Mouse (Mus musculus) liver, embryonic 12.5 days (tissue): Measurements from ENCODE around the gene Smoc1. TPM values are rescaled to one million over a fixed set of nuclear protein-coding genes. Genes with fewer than 3 reads are reported as not detected.

Source experiments
- ATAC-seq: fragments of 200-750 bp; cut with Nextera tagmentation; 2 replicates; pipeline ENCODE4 v1.8.0; 2017; ENCODE audit warnings: moderate number of reproducible peaks, mild to moderate bottlenecking, moderate library complexity
- H3K27ac ChIP-seq: fragments of 300-500 bp; sonication (generic); 2 replicates; pipeline ENCODE4 v1.5.1; 2016; ENCODE audit warnings: mild to moderate bottlenecking
- H3K27me3 ChIP-seq: fragments of 300-500 bp; sonication (generic); replicated peaks from 2 replicates; pipeline ENCODE4 v1.6.1; 2016; ENCODE audit warnings: mild to moderate bottlenecking, moderate library complexity
- H3K36me3 ChIP-seq: fragments of 300-500 bp; sonication (generic); 2 replicates; pipeline ENCODE4 v1.6.1; 2016; ENCODE audit warnings: mild to moderate bottlenecking, moderate library complexity
- H3K4me1 ChIP-seq: fragments of 300-500 bp; sonication (generic); 2 replicates; pipeline ENCODE4 v1.6.1; 2016
- H3K4me2 ChIP-seq: fragments of 300-500 bp; sonication (generic); 2 replicates; pipeline ENCODE4 v1.6.1; 2016; ENCODE audit warnings: mild to moderate bottlenecking, moderate library complexity
- H3K4me3 ChIP-seq: fragments of 300-500 bp; sonication (generic); 2 replicates; pipeline ENCODE4 v1.5.1; 2016; ENCODE audit warnings: mild to moderate bottlenecking, moderate library complexity
- H3K9ac ChIP-seq: fragments of 300-500 bp; sonication (generic); 2 replicates; pipeline ENCODE4 v1.6.1; 2016; ENCODE audit warnings: mild to moderate bottlenecking, moderate library complexity
- H3K9me3 ChIP-seq: fragments of 300-500 bp; sonication (generic); replicated peaks from 2 replicates; pipeline ENCODE4 v1.6.1; 2016; ENCODE audit warnings: mild to moderate bottlenecking, moderate library complexity
- WGBS: fragments of 180-500 bp; shearing (Covaris S2); methylation state at CpG from one replicate; pipeline ENCODE4 v1.1.7; 2016; ENCODE audit not compliant: insufficient replicate concordance; 5-methylcytosine and 5-hydroxymethylcytosine counted together
- polyA plus RNA-seq: library from polyadenylated mRNA; unstranded; fragments of >200 nt; fragmentation: Nextera tagmentation; extraction: Ambion mirVana; gene quantifications from 2 replicates; pipeline ENCODE4 v1.2.1, GENCODE M21; 2016

Gene Smoc1
- 7.0 and 7.9 TPM in 2 replicates for polyA plus RNA-seq

DNA sequence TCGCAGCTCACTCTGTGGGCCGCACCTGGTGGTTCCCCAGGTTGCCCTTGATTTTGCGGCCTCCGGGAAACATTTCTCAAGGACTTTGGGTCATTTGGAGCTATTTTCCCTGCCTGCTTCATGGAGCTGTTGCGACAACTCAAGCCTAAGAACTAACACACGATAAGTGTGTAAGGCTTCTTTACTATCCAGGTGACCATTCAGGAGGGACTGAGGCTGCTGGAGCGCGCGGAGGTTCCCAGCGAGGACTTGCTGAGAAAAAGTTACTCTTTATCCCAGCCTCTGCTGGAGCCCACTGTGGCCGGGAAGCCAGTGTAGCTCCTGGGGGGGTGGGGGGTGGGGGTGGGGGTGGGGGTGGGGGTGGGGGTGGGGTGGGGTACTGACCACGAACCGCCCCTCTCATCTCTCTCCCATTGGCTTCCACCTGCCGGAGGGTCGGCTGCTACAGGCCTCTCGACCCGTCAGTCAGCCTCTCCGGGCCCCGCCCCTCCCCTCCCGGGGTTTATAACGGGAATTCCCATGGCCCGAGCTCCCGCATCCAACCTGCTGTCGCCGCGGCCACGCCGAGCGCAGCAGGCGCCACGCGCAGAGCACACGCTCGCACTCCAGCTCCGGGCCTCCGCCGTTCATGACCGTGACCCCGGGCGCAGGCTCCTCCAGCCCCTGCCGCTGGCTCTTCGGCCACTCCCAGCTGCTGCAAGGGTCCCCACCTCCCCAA lies at the start of gene Smoc1:
Gene Smoc1 (plus strand): TSS at position 532 of the 718 bp plus-strand sequence.
- ATAC-seq, result peak; percentile 69
- 6% methylated on average over 37 of the region's 42 CpGs for WGBS
- no peaks in the 10 kb centered on the region for H3K4me1 ChIP-seq
- peak within 1 kb of the TSS; percentile 67 for H3K4me2 ChIP-seq
- peaks cover 51% of the 10 kb centered on the region for H3K27me3 ChIP-seq
- H3K9ac ChIP-seq, result peak within 1 kb of the TSS; percentile 48
- no peaks in the 10 kb centered on the region for H3K36me3 ChIP-seq
- H3K27ac ChIP-seq, result no peak within 1 kb of the TSS
- H3K4me3 ChIP-seq, result peak within 1 kb of the TSS; percentile 56
- H3K9me3 ChIP-seq, result no peaks in the 10 kb centered on the region

- Histone ChIP-seq H3K9ac (no peak overlapping the region), H3K27ac (no peak overlapping the region), H3K9me3 (no peaks in the 10 kb centered on the region), H3K4me1 (no peaks in the 10 kb centered on the region), H3K36me3 (no peaks in the 10 kb centered on the region), H3K4me3 (no peak overlapping the region), H3K27me3 (no peaks in the 10 kb centered on the region), H3K4me2 (no peak overlapping the region)
- WGBS, result under 1% methylated on average over 7 of the region's 7 CpGs
- no peak for ATAC-seq
Observed at GRCm38 (mm10) chr12:80982326-80982725, 44.3 kb upstream of the Smoc1 start.

- Histone ChIP-seq H3K27me3 (no peaks in the 10 kb centered on the region), H3K4me1 (no peaks in the 10 kb centered on the region), H3K9me3 (no peaks in the 10 kb centered on the region), H3K36me3 (no peaks in the 10 kb centered on the region), H3K4me2 (no peak overlapping the region), H3K9ac (no peak overlapping the region), H3K27ac (no peak overlapping the region), H3K4me3 (no peak overlapping the region)
- no peak for ATAC-seq
- WGBS, result 57% methylated on average over 9 of the region's 9 CpGs
Observed at GRCm38 (mm10) chr12:80983695-80984094, 42.9 kb upstream of the Smoc1 start.

DNA sequence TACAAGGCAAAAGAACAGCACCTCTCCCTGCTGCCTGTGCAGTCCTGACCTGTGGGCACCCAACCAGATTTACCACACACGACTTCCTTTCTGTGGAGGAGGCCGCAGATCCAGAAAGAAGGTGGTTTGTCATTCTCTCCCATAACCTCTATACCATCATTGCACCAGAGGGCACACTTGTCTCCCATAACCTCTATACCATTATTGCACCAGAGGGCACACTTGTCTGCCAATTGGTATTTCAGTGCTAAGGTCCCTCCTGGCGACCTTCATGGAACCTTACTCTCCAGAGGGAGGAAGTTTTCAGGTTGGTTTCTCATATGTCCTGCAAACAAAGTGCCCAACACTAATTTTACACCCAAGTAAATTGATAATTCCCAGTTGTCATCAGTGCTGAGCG lies 40.0 kb upstream of the Smoc1 start:
- Histone ChIP-seq H3K4me2 (no peak overlapping the region), H3K4me3 (no peak overlapping the region), H3K9ac (no peak overlapping the region), H3K27ac (no peak overlapping the region), H3K27me3 (no peaks in the 10 kb centered on the region), H3K4me1 (no peaks in the 10 kb centered on the region), H3K9me3 (no peaks in the 10 kb centered on the region), H3K36me3 (no peaks in the 10 kb centered on the region)
- no peak for ATAC-seq
- WGBS, result 62% methylated on average over 4 of the region's 4 CpGs

- Histone ChIP-seq H3K27ac (no peak overlapping the region), H3K9ac (no peak overlapping the region), H3K4me2 (no peak overlapping the region), H3K4me1 (no peaks in the 10 kb centered on the region), H3K4me3 (no peak overlapping the region), H3K36me3 (no peaks in the 10 kb centered on the region), H3K27me3 (no peaks in the 10 kb centered on the region), H3K9me3 (no peaks in the 10 kb centered on the region)
- 74% methylated on average over 3 of the region's 3 CpGs for WGBS
- no peak for ATAC-seq
Observed at GRCm38 (mm10) chr12:80988286-80988685, 38.3 kb upstream of the Smoc1 start.

DNA sequence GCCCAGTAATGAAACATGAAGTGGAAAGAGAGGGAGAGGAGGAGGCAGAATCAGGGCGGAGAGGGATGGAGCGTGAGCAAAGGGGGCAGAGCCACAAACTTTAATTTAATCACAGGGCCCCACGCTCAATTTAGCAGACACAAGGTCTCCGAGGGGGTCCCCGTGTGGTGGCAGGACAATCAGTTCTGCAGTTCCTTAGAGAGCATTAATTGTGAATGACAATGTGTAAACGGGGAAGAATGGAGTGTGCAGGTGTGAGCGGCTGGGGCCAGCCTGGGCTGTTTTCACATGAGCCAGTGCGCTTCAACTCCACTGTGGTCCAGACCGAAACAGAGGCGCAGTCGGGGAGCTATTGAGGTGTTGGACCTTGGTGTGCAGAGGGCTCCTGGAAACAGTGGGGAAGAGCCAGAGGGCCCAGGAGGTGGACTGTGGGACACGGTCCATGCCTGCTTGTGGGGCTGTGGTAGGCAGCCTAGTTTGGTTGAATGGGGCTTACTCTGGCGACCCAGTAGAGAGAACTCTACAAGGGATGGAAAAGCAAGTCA lies 35.6 kb upstream of the Smoc1 start:
- Histone ChIP-seq H3K4me3 (no peak overlapping the region), H3K9ac (no peak overlapping the region), H3K9me3 (no peaks in the 10 kb centered on the region), H3K4me2 (no peak overlapping the region), H3K4me1 (no peaks in the 10 kb centered on the region), H3K27ac (no peak overlapping the region), H3K27me3 (no peaks in the 10 kb centered on the region), H3K36me3 (no peaks in the 10 kb centered on the region)
- no peak for ATAC-seq
- 75% methylated on average over 13 of the region's 13 CpGs for WGBS

GRCm38 (mm10) chr12:80991806-80992205 lies 34.8 kb upstream of the Smoc1 start:
- Histone ChIP-seq H3K9me3 (no peaks in the 10 kb centered on the region), H3K4me3 (no peak overlapping the region), H3K4me1 (no peaks in the 10 kb centered on the region), H3K4me2 (no peak overlapping the region), H3K9ac (no peak overlapping the region), H3K27ac (no peak overlapping the region), H3K27me3 (no peaks in the 10 kb centered on the region), H3K36me3 (no peaks in the 10 kb centered on the region)
- ATAC-seq, result no peak
- WGBS, result 63% methylated on average over 10 of the region's 10 CpGs

DNA sequence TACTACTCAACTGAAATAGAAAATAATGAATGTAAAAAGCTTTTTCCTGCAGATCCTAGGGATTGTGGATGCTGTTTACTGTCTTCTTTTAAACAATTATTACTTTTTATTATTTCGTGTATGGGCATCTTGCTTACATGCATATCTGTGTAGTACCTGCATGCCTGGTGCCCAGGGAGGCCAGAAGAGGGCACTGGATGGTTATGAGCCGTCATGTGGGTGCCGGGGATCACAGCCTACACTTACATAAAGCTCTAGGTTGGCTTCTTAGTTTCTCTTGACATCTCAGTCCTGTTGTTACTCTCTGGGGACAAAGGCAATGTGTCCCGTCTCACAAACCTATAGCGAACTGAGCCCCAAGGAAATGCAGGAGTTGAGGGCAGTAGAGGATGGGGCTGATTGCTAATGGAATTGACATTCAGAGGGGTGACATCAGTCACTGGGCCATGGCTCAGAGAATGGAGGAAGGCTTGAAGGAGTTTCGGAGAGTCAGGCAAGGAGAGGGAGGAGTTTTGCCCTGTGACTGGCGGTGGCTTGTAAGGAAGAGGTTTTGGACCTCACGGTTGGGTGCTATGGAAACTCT lies 34.0 kb upstream of the Smoc1 start:
- no peak overlapping the region for H3K27ac ChIP-seq
- 69% methylated on average over 8 of the region's 8 CpGs for WGBS
- H3K27me3 ChIP-seq, result peaks cover 2% of the 10 kb centered on the region
- H3K4me1 ChIP-seq, result no peaks in the 10 kb centered on the region
- no peak overlapping the region for H3K4me2 ChIP-seq
- no peak overlapping the region for H3K4me3 ChIP-seq
- H3K36me3 ChIP-seq, result no peaks in the 10 kb centered on the region
- ATAC-seq, result no peak
- no peak overlapping the region for H3K9ac ChIP-seq
- no peaks in the 10 kb centered on the region for H3K9me3 ChIP-seq

DNA sequence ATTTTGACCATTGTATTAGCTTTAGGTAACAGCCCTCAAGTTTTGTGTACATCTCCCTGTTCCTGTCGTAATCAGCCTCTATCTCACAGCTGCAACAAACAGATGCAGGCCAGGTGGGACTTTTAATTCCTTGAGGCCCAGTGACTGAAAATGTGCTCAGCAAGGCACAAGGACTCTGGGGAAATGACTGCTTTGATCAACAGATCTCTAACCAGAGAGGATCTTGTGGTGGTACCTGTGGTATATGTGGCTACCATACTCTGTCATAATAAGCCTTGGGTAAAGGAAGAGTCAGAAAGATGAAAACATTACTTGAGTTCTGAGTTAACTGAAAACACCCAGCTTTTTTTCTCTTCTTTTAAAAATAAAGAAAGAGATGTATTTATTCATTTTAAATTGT lies 32.8 kb upstream of the Smoc1 start:
- H3K27ac ChIP-seq, result no peak overlapping the region
- WGBS, result 60% methylated on average over 1 of the region's 1 CpGs
- no peaks in the 10 kb centered on the region for H3K4me1 ChIP-seq
- H3K4me2 ChIP-seq, result no peak overlapping the region
- no peak for ATAC-seq
- peaks cover 11% of the 10 kb centered on the region for H3K27me3 ChIP-seq
- H3K9me3 ChIP-seq, result no peaks in the 10 kb centered on the region
- no peak overlapping the region for H3K9ac ChIP-seq
- no peaks in the 10 kb centered on the region for H3K36me3 ChIP-seq
- no peak overlapping the region for H3K4me3 ChIP-seq

GRCm38 (mm10) chr12:80995326-80995725 lies 31.3 kb upstream of the Smoc1 start:
- Histone ChIP-seq H3K9me3 (no peaks in the 10 kb centered on the region), H3K27ac (no peak overlapping the region), H3K4me3 (no peak overlapping the region), H3K4me2 (no peak overlapping the region), H3K27me3 (peaks cover 25% of the 10 kb centered on the region), H3K36me3 (no peaks in the 10 kb centered on the region), H3K4me1 (no peaks in the 10 kb centered on the region), H3K9ac (no peak overlapping the region)
- no peak for ATAC-seq
- 32% methylated on average over 4 of the region's 4 CpGs for WGBS

DNA sequence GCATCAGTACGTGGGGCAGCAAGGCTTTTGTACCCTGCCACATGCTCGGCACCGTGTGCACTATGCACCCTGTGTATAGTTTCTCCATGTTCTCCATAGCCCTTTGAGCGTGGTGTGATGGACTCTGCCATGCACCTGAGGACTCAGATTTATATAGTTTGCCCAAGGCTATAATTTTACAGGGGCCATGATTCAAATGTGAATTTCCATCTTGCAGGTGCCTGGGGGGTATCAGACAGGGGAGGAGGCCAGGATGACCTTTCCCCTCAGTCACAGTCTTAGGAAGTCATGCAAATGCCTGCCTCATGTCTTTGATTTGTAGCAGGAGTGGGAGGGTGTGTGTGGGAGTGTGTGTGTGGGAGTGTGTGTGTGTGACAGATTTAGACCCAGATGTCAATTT lies 29.0 kb upstream of the Smoc1 start:
- H3K4me1 ChIP-seq, result no peaks in the 10 kb centered on the region
- no peaks in the 10 kb centered on the region for H3K9me3 ChIP-seq
- H3K4me3 ChIP-seq, result no peak overlapping the region
- H3K27ac ChIP-seq, result no peak overlapping the region
- no peaks in the 10 kb centered on the region for H3K36me3 ChIP-seq
- no peak for ATAC-seq
- no peak overlapping the region for H3K9ac ChIP-seq
- peaks cover 27% of the 10 kb centered on the region for H3K27me3 ChIP-seq
- WGBS, result 77% methylated on average over 4 of the region's 4 CpGs
- no peak overlapping the region for H3K4me2 ChIP-seq

DNA sequence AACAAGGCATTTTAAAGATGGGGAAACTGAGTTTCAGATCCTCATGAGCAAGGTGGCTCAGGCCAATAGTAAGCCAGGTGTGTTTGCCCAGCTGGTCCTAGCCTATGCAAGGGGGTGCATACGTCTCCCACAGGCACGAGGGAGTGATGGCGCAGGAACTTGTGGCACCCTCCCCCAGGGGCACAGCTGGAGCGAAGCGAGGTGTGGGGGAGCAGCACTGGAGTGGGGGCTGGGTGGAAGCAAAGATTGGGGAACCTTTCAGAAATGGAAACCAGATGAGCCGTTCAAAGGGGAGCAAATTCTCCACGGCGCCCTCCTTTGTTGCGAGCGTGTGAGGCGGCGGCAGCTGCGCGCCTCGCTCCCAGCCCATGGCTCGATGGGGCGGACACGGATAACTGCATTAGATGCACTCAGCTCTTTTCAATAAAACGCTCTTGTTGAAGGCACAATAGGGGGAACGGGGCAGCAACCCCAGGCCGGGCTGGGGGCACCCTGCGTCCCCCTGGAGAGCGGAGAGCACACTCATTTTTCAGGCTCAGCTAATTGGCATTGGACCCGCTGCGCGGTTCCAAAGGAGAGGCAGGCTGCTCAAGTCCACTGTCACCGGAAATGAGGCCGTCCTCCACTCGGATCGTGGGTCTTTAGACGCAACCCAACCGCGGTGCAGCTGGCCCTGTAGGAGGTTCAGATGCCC lies 27.9 kb upstream of the Smoc1 start:
- Histone ChIP-seq H3K9ac (no peak overlapping the region), H3K4me2 (peak overlapping the region; percentile 41), H3K27ac (no peak overlapping the region), H3K9me3 (no peaks in the 10 kb centered on the region), H3K36me3 (no peaks in the 10 kb centered on the region), H3K4me3 (no peak overlapping the region), H3K27me3 (peaks cover 33% of the 10 kb centered on the region), H3K4me1 (no peaks in the 10 kb centered on the region)
- no peak for ATAC-seq
- 10% methylated on average over 33 of the region's 33 CpGs for WGBS
